Mouse (Mus musculus) hindbrain, embryonic 16.5 days (tissue): ENCODE results near the gene Wiz. TPM values are rescaled to one million over a fixed set of nuclear protein-coding genes. Genes with fewer than 3 reads are reported as not detected.

Experiments
- microRNA-seq: library from miRNA; unstranded; fragments of <30 nt; microRNA quantifications from one replicate; pipeline ENCODE4, GENCODE M21; 2017
- polyA plus RNA-seq: library from polyadenylated mRNA; unstranded; fragments of >200 nt; fragmentation: Nextera tagmentation; extraction: Ambion mirVana; gene quantifications from 2 replicates; pipeline ENCODE4 v1.2.1, GENCODE M21; 2015

Wiz gene
- polyA plus RNA-seq, 1 experiment from 2014 or later, result 28.5 TPM

Small RNA genes lying within 50 kb of the gene (microRNA-seq; reads per million reads assigned to microRNA genes)
- not detected for gene Gm22201

Other genes starting within 250 kb of the Wiz start
- 7.2 and 8.6 TPM in 2 replicates for gene Notch3, start 222.6 kb downstream of the Wiz start, polyA plus RNA-seq
- 0.29 and 0.40 TPM in 2 replicates for gene Ephx3, start 199.9 kb downstream of the Wiz start, polyA plus RNA-seq
- gene Brd4, start 104.7 kb downstream of the Wiz start, polyA plus RNA-seq, result 72.9 and 92.7 TPM in 2 replicates
- gene Akap8, start 68.2 kb downstream of the Wiz start, polyA plus RNA-seq, result 84.7 and 99.9 TPM in 2 replicates
- 145 and 153 TPM in 2 replicates for gene Akap8l, start 38.8 kb downstream of the Wiz start, polyA plus RNA-seq
- 0.98 and 1.0 TPM in 2 replicates for gene Rasal3, start 14.1 kb upstream of the Wiz start, polyA plus RNA-seq
- not detected in 2 replicates for gene Pglyrp2, start 34.7 kb upstream of the Wiz start, polyA plus RNA-seq
- gene Cyp4f39, start 63.3 kb upstream of the Wiz start, polyA plus RNA-seq, result 0.94 and 1.3 TPM in 2 replicates
- gene Cyp4f17, start 116.6 kb upstream of the Wiz start, polyA plus RNA-seq, result 10.7 and 11.2 TPM in 2 replicates
- 17.3 and 18.7 TPM in 2 replicates for gene Cyp4f16, start 147.1 kb upstream of the Wiz start, polyA plus RNA-seq
- gene Cyp4f37, start 231.9 kb upstream of the Wiz start, polyA plus RNA-seq, result not detected in 2 replicates